Mouse (Mus musculus) midbrain, embryonic 14.5 days (tissue): ENCODE results near the gene Fam198b. TPM values are rescaled to one million over a fixed set of nuclear protein-coding genes. Genes with fewer than 3 reads are reported as not detected.
"Not testable (repeated sequence)": the region's sequence is repeated elsewhere in the genome, so short reads cannot be mapped to it uniquely, and the experiment has no call there.

Experiments
- ATAC-seq: fragments of 200-750 bp; cut with Nextera tagmentation; 2 replicates; pipeline ENCODE4 v1.8.0; 2017; ENCODE audit warnings: moderate number of reproducible peaks, moderate library complexity; ENCODE audit not compliant: low FRiP score, low TSS enrichment
- DNase-seq: peaks from one replicate; pipeline ENCODE4 v3.0.0-alpha.2; 2015
- H3K27ac ChIP-seq: fragments of 300-500 bp; sonication (generic); replicated peaks from 2 replicates; pipeline ENCODE4 v1.5.1; 2014; ENCODE audit warnings: mild to moderate bottlenecking, low read depth, low read length, moderate library complexity
- H3K27me3 ChIP-seq: fragments of 300-500 bp; sonication (generic); 2 replicates; pipeline ENCODE4 v1.6.1; 2014; ENCODE audit warnings: low read length, control low read depth, mixed read lengths; ENCODE audit not compliant: control insufficient read depth, insufficient read depth
- H3K36me3 ChIP-seq: fragments of 300-500 bp; sonication (generic); 2 replicates; pipeline ENCODE4 v1.6.1; 2014; ENCODE audit warnings: low read length, control low read depth; ENCODE audit not compliant: control insufficient read depth, insufficient read depth
- H3K4me1 ChIP-seq: fragments of 300-500 bp; sonication (generic); 2 replicates; pipeline ENCODE4 v1.6.1; 2014; ENCODE audit warnings: mild to moderate bottlenecking, antibody characterized with exemption, low read length, control low read depth; ENCODE audit not compliant: control insufficient read depth, insufficient read depth
- H3K4me2 ChIP-seq: fragments of 300-500 bp; sonication (generic); 2 replicates; pipeline ENCODE4 v1.6.1; 2014; ENCODE audit warnings: mild to moderate bottlenecking, low read length, moderate library complexity
- H3K4me3 ChIP-seq: fragments of 300-500 bp; sonication (generic); replicated peaks from 2 replicates; pipeline ENCODE4 v1.5.1; 2014; ENCODE audit warnings: low read depth, low read length
- H3K9ac ChIP-seq: fragments of 300-500 bp; sonication (generic); replicated peaks from 2 replicates; pipeline ENCODE4 v1.6.1; 2014; ENCODE audit warnings: mild to moderate bottlenecking, low read length, moderate library complexity
- H3K9me3 ChIP-seq: fragments of 300-500 bp; sonication (generic); 2 replicates; pipeline ENCODE4 v1.6.1; 2016; ENCODE audit warnings: low read length, control low read depth, mixed read lengths; ENCODE audit not compliant: control insufficient read depth
- WGBS: fragments of 180-500 bp; shearing (Covaris S2); extraction: QIAGEN DNeasy Blood & Tissue Kit; methylation state at CpG from one replicate; pipeline ENCODE4 v1.1.7; 2014; 5-methylcytosine and 5-hydroxymethylcytosine counted together
- polyA plus RNA-seq: library from polyadenylated mRNA; unstranded; fragments of >200 nt; fragmentation: Nextera tagmentation; extraction: Ambion mirVana; gene quantifications from 2 replicates; pipeline ENCODE4 v1.2.1, GENCODE M21; 2014

Fam198b gene
- polyA plus RNA-seq, 1 experiment from 2014 or later = 0.72 TPM

GRCm38 (mm10) chr3:79969536-79969935, 85.2 kb downstream of the Fam198b start:
- not testable (repeated sequence) for H3K9me3 ChIP-seq, DNase-seq, H3K4me3 ChIP-seq, H3K27me3 ChIP-seq, H3K4me1 ChIP-seq, H3K9ac ChIP-seq, ATAC-seq, H3K36me3 ChIP-seq, H3K27ac ChIP-seq, H3K4me2 ChIP-seq
- 87% methylated on average over 3 of the region's 3 CpGs for WGBS

- Histone ChIP-seq H3K27ac (no peak overlapping the region), H3K27me3 (no peaks in the 10 kb centered on the region), H3K9ac (no peak overlapping the region), H3K4me2 (no peak overlapping the region), H3K9me3 (no peaks in the 10 kb centered on the region), H3K36me3 (no peaks in the 10 kb centered on the region), H3K4me1 (no peaks in the 10 kb centered on the region; the same call in 1 of the 2 replicates), H3K4me3 (no peak overlapping the region)
- ATAC-seq (no peak), DNase-seq (no peak)
- 92% methylated on average over 2 of the region's 2 CpGs for WGBS
Measured at GRCm38 (mm10) chr3:79970070-79970469, 85.7 kb downstream of the Fam198b start.

DNA sequence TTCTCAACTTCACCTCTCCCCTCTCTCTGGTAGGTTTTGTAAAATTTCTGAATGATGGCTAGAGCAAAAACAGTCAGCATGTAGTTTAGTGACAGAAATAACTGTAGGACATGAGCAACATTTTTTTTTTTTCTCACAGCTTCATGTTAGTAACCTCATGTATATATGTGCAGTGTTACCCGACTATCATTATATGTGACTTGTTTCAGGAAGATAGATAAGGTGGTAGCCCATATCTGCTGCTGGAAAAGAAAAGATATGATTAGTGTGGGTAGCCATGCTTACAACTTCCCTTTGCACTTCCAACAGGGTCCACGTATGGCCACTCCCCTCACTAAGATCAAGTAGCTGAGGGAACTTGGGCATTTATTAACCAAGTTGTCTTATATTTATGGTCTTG, 86.2 kb downstream of the Fam198b start:
- Histone ChIP-seq H3K9me3 (no peaks in the 10 kb centered on the region), H3K4me3 (no peak overlapping the region), H3K9ac (no peak overlapping the region), H3K4me2 (no peak overlapping the region), H3K27me3 (no peaks in the 10 kb centered on the region), H3K4me1 (no peaks in the 10 kb centered on the region; the same call in 1 of the 2 replicates), H3K27ac (no peak overlapping the region), H3K36me3 (no peaks in the 10 kb centered on the region)
- WGBS = 93% methylated on average over 2 of the region's 2 CpGs
- ATAC-seq (no peak), DNase-seq (no peak)

GRCm38 (mm10) chr3:79971542-79971941, 87.2 kb downstream of the Fam198b start:
- H3K36me3 ChIP-seq = no peaks in the 10 kb centered on the region
- no peak overlapping the region for H3K4me2 ChIP-seq
- H3K4me1 ChIP-seq = no peaks in the 10 kb centered on the region; the same call in 1 of the 2 replicates
- DNase-seq = no peak
- no peak overlapping the region for H3K9ac ChIP-seq
- H3K27ac ChIP-seq = no peak overlapping the region
- H3K9me3 ChIP-seq = no peaks in the 10 kb centered on the region
- 79% methylated on average over 7 of the region's 7 CpGs for WGBS
- H3K4me3 ChIP-seq = no peak overlapping the region
- no peaks in the 10 kb centered on the region for H3K27me3 ChIP-seq
- no peak for ATAC-seq

- Histone ChIP-seq H3K9ac (no peak overlapping the region), H3K27me3 (no peaks in the 10 kb centered on the region), H3K4me1 (no peaks in the 10 kb centered on the region; the same call in 1 of the 2 replicates), H3K36me3 (no peaks in the 10 kb centered on the region), H3K27ac (no peak overlapping the region), H3K4me3 (no peak overlapping the region), H3K4me2 (no peak overlapping the region), H3K9me3 (no peaks in the 10 kb centered on the region)
- DNase-seq (no peak), ATAC-seq (no peak)
- 66% methylated on average over 3 of the region's 3 CpGs for WGBS
Measured at GRCm38 (mm10) chr3:79976786-79977185, 92.5 kb downstream of the Fam198b start.

- Histone ChIP-seq H3K9me3 (no peaks in the 10 kb centered on the region), H3K27ac (no peak overlapping the region), H3K9ac (no peak overlapping the region), H3K27me3 (no peaks in the 10 kb centered on the region), H3K36me3 (no peaks in the 10 kb centered on the region), H3K4me2 (no peak overlapping the region), H3K4me3 (no peak overlapping the region), H3K4me1 (no peaks in the 10 kb centered on the region; the same call in 1 of the 2 replicates)
- ATAC-seq = no peak
- 87% methylated on average over 11 of the region's 11 CpGs for WGBS
- DNase-seq = no peak
Measured at GRCm38 (mm10) chr3:79977656-79978450, 93.5 kb downstream of the Fam198b start.

GRCm38 (mm10) chr3:79980714-79981113, 96.4 kb downstream of the Fam198b start:
- Histone ChIP-seq H3K4me3 (no peak overlapping the region), H3K36me3 (no peaks in the 10 kb centered on the region), H3K4me1 (no peaks in the 10 kb centered on the region), H3K9me3 (no peaks in the 10 kb centered on the region), H3K27me3 (no peaks in the 10 kb centered on the region), H3K4me2 (no peak overlapping the region), H3K27ac (no peak overlapping the region), H3K9ac (no peak overlapping the region)
- DNase-seq = no peak
- 84% methylated on average over 1 of the region's 1 CpGs for WGBS
- no peak for ATAC-seq

- no peaks in the 10 kb centered on the region for H3K36me3 ChIP-seq
- H3K9ac ChIP-seq = no peak overlapping the region
- no peak overlapping the region for H3K4me3 ChIP-seq
- no peaks in the 10 kb centered on the region for H3K27me3 ChIP-seq
- H3K4me2 ChIP-seq = no peak overlapping the region
- 61% methylated on average over 2 of the region's 2 CpGs for WGBS
- H3K9me3 ChIP-seq = no peaks in the 10 kb centered on the region
- ATAC-seq (0 out of 2 replicates have a peak, but pooled peaks have one; percentile 35), DNase-seq (no peak)
- H3K27ac ChIP-seq = no peak overlapping the region
- H3K4me1 ChIP-seq = no peaks in the 10 kb centered on the region
Measured at GRCm38 (mm10) chr3:79983961-79984419, 99.7 kb downstream of the Fam198b start.

GRCm38 (mm10) chr3:79984542-79984941, 100.2 kb downstream of the Fam198b start:
- no peak overlapping the region for H3K4me3 ChIP-seq
- DNase-seq = no peak
- H3K27ac ChIP-seq = no peak overlapping the region
- 86% methylated on average over 1 of the region's 1 CpGs for WGBS
- H3K27me3 ChIP-seq = no peaks in the 10 kb centered on the region
- ATAC-seq = no peak
- no peak overlapping the region for H3K9ac ChIP-seq
- H3K4me1 ChIP-seq = no peaks in the 10 kb centered on the region
- H3K36me3 ChIP-seq = no peaks in the 10 kb centered on the region
- H3K9me3 ChIP-seq = no peaks in the 10 kb centered on the region
- H3K4me2 ChIP-seq = no peak overlapping the region
